Mouse (Mus musculus) ES-Bruce4 (cell line): ENCODE data around the gene Mprip. TPM values are rescaled to one million over a fixed set of nuclear protein-coding genes. Genes with fewer than 3 reads are reported as not detected.
"Not testable (repeated sequence)": the region's sequence is repeated elsewhere in the genome, so short reads cannot be mapped to it uniquely, and the experiment has no call there.

Source experiments
- H3K27ac ChIP-seq: 2 replicates; pipeline ENCODE4 v1.5.1; 2012; ENCODE audit warnings: low read length, inconsistent platforms; ENCODE audit not compliant: insufficient read depth
- H3K27me3 ChIP-seq: 2 replicates; pipeline ENCODE4 v1.6.1; 2012; ENCODE audit warnings: mild to moderate bottlenecking, low read length, inconsistent platforms; ENCODE audit not compliant: control insufficient read depth, poor library complexity, insufficient read depth, severe bottlenecking
- H3K36me3 ChIP-seq: 2 replicates; pipeline ENCODE4 v1.6.1; 2012; ENCODE audit warnings: inconsistent platforms, mild to moderate bottlenecking, low read length, moderate library complexity; ENCODE audit not compliant: control insufficient read depth, poor library complexity, insufficient read depth, severe bottlenecking
- H3K4me1 ChIP-seq: one replicate; pipeline ENCODE4 v1.8.1; 2011; ENCODE audit warnings: low read length; ENCODE audit not compliant: control insufficient read depth, insufficient read depth
- H3K4me3 ChIP-seq: 2 replicates; pipeline ENCODE4 v1.5.1; 2011; ENCODE audit warnings: low read depth, mild to moderate bottlenecking, low read length
- H3K9ac ChIP-seq: 2 replicates; pipeline ENCODE4 v1.6.1; 2012; ENCODE audit warnings: low read depth, mild to moderate bottlenecking, inconsistent platforms; ENCODE audit not compliant: poor library complexity, severe bottlenecking
- H3K9me3 ChIP-seq: replicated peaks from 2 replicates; pipeline ENCODE4 v1.6.1; 2012; ENCODE audit warnings: mild to moderate bottlenecking, low read length, inconsistent platforms; ENCODE audit not compliant: control insufficient read depth, poor library complexity, insufficient read depth, severe bottlenecking
- CTCF ChIP-seq: IDR thresholded peaks from one replicate; pipeline ENCODE4 v1.8.1; 2011; ENCODE audit warnings: low read depth, low read length
- EP300 ChIP-seq: IDR thresholded peaks from 2 replicates; pipeline ENCODE4 v1.6.1; 2011; ENCODE audit warnings: low read depth, low read length; ENCODE audit not compliant: insufficient read depth
- POLR2A ChIP-seq: IDR thresholded peaks from one replicate; pipeline ENCODE4 v1.8.1; 2011; ENCODE audit warnings: low read length; ENCODE audit not compliant: insufficient read depth
- polyA plus RNA-seq: library from polyadenylated mRNA; stranded (reverse); fragments of >200 nt; gene quantifications from 2 replicates; pipeline ENCODE4 v1.2.4, GENCODE M21; 2011; ENCODE audit warnings: low read depth; ENCODE audit not compliant: missing spikeins, insufficient read depth, insufficient read length

Mprip gene
- polyA plus RNA-seq, 1 experiment: 85.9 TPM

DNA sequence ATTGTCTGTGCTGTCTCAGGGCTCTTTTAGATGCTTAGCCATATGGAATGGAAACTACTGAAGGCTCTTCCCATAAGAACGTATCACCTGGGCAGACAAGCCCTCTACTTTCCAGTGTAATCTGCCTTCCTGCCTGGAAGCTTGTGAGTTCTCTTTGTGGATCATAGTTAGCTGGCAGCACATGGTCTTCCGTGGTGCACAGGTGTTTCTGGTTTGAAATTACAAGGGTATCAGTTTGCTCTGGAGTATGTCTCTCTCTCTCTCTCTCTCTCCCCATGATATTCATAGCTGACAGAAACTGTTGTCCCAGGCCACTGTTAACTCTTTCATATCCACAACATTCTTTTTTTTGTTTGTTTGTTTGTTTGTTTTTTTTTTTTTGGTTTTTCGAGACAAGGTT, 12.9 kb downstream of the Mprip start:
- Histone ChIP-seq H3K36me3 (no peaks in the 10 kb centered on the region), H3K27me3 (no peaks in the 10 kb centered on the region), H3K9me3 (no peaks in the 10 kb centered on the region), H3K4me3 (no peak overlapping the region), H3K27ac (no peak overlapping the region), H3K9ac (no peak overlapping the region), H3K4me1 (no peaks in the 10 kb centered on the region)
- TF ChIP-seq CTCF (no peak), EP300 (no peak), POLR2A (no peak)

- H3K4me3 ChIP-seq, H3K27ac ChIP-seq, H3K36me3 ChIP-seq, H3K4me1 ChIP-seq, H3K9ac ChIP-seq, H3K9me3 ChIP-seq, H3K27me3 ChIP-seq: not testable (repeated sequence)
Measured at GRCm38 (mm10) chr11:59674746-59675145, 13.6 kb downstream of the Mprip start.

DNA sequence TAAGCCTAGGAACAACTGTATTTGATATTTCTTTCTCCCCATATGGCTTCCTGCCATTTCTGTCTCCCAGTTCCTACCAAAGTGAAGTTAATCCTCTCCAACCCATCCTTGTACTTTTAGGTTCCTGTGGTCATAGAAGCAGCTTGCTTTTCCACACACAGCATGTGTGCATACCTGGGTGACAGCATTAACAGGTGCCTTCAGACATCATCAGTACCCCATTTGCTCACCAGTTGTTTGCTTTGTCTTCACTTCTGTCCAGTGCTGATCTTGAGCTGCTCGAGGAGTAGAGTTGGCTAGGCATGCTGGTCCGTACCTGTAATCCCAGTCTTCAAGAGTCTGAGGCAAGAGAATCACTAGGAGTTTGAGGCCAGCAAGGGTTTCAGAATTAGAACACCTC, 16.7 kb downstream of the Mprip start:
- no peak overlapping the region for H3K27ac ChIP-seq
- H3K27me3 ChIP-seq: no peaks in the 10 kb centered on the region
- H3K4me3 ChIP-seq: no peak overlapping the region
- no peaks in the 10 kb centered on the region for H3K9me3 ChIP-seq
- H3K4me1 ChIP-seq: no peaks in the 10 kb centered on the region
- no peak overlapping the region for H3K9ac ChIP-seq
- TF ChIP-seq EP300 (no peak), POLR2A (no peak), CTCF (no peak)
- H3K36me3 ChIP-seq: no peaks in the 10 kb centered on the region

- Histone ChIP-seq H3K4me1 (no peaks in the 10 kb centered on the region), H3K36me3 (no peaks in the 10 kb centered on the region), H3K27ac (no peak overlapping the region), H3K4me3 (no peak overlapping the region), H3K27me3 (no peaks in the 10 kb centered on the region), H3K9me3 (no peaks in the 10 kb centered on the region), H3K9ac (no peak overlapping the region)
- TF ChIP-seq POLR2A (no peak), EP300 (no peak), CTCF (no peak)
Measured at GRCm38 (mm10) chr11:59678693-59679092, 17.6 kb downstream of the Mprip start.

GRCm38 (mm10) chr11:59680111-59680510, 19.0 kb downstream of the Mprip start:
- H3K4me3 ChIP-seq: no peak overlapping the region
- no peak overlapping the region for H3K27ac ChIP-seq
- H3K9me3 ChIP-seq: no peaks in the 10 kb centered on the region
- no peaks in the 10 kb centered on the region for H3K36me3 ChIP-seq
- no peak overlapping the region for H3K9ac ChIP-seq
- H3K27me3 ChIP-seq: no peaks in the 10 kb centered on the region
- no peaks in the 10 kb centered on the region for H3K4me1 ChIP-seq
- TF ChIP-seq EP300 (no peak), POLR2A (no peak), CTCF (no peak)

DNA sequence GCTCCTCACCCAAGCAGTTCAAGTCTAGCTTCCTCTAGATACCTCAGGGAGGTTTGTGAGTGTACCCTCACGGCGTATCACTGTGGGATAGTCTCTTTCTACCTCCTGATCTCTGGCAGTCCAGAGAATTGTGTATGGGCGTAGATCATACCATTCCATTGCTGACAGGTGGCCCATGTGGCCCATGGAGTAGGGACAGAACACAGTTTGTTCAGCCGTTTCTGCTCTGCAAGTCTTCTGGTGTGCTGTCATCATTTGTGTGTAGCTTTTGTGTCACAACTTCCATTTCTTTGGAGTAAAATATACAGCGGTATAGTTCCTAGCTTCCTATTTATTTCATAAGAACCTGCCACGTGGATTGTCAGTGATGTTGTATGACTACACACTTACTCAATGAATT, 23.9 kb downstream of the Mprip start:
- H3K4me1 ChIP-seq: no peaks in the 10 kb centered on the region
- TF ChIP-seq CTCF (no peak), POLR2A (no peak), EP300 (no peak)
- no peak overlapping the region for H3K9ac ChIP-seq
- H3K4me3 ChIP-seq: no peak overlapping the region
- no peaks in the 10 kb centered on the region for H3K9me3 ChIP-seq
- no peak overlapping the region for H3K27ac ChIP-seq
- no peaks in the 10 kb centered on the region for H3K36me3 ChIP-seq
- no peaks in the 10 kb centered on the region for H3K27me3 ChIP-seq
